Mouse (Mus musculus) forelimb bud, embryonic 11.5 days (tissue): ENCODE data around the gene Gcsam.

Experiments
- DNase-seq: peaks from one replicate; pipeline ENCODE4 v3.0.0-alpha.2; 2012; ENCODE audit warnings: low read depth, low spot score

Gene Gcsam

DNA sequence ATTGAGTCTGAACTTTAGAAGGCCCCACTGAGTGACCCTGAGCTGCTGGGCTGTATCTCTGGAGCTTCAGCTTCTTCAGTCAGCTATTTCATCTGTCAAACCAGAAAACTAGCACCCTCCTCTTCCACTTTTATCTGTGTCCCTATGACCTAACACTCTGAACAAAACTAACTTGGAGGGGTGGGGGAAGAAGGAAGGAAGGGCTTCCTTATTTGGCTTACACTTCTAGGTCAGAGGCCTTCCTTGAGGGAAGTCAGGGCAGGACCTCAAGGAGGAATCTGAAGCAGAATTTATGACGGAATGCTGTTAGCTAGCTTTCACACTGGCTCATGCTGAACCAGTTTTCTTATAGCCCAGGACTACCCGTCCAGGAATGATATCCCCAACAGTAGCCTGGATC lies 41.3 kb downstream of the Gcsam start:
- DNase-seq: no peak

DNA sequence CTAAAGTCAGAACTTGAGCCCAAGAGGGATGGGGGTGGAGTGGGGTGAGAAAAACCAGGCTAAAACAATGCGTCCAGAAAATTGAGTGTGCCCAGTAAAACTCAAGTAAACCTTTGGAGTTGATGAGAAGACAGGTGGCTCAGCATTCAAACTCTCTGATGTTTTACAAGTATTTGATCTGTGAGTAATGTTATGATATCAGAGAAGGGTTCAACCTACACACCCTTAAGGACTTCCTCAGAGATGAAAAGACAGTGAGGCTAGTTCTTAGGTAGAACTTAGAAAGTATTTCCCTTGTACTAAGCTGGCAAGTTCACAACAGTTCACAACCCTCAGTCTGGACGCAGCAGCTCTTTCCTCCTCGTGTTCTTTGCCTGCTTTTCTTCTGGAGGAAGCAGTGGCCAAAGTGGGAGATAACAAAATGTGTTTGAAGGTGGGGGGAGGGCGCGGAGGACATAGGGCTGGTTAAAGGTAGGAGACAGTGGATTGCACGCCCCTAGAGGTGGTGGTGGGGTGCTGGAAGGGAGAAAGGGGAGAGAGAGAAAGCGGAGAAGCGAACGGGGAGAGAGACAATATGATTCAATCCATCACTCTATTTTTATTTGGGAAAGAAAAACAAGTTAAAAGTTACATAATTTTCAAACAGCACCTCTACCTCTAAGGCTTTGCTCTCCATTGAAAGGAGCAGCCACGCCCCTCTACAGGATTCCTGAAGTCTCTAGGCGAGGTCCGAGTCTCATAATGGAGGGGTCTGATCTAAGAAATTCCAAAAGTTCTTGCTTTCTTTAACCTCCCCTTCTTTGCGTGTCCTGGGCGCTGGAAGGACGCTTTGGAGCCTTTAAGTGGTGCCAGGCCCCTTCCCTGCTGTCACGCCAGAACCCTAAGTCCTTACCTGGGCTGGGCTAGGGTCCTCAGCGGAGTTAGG lies 43.1 kb downstream of the Gcsam start:
- DNase-seq: no peak

DNA sequence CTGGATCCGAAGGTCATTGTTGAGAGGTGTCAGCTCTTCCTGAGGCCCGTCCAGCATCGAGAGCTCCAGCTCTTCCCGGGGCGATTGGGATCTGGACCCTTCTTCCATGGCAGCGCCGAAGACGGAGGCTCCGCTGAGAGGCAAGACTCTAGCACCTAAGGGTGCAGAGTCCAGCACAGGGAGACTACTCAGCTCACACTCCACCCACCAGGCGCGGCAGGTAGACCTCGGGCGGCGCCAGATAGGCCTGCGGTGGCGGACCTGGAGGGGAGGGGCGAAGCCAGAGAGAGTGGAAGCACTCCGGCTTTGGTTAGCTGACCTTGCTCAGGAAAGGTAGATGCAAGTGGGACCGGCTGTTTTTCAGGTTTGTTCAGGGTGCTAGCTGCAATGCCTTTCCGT lies 43.8 kb downstream of the Gcsam start, which contains the start of gene BC016579:
Gene BC016579 (minus strand): TSS at position 135 of the 399 bp plus-strand sequence.
- no peak for DNase-seq

DNA sequence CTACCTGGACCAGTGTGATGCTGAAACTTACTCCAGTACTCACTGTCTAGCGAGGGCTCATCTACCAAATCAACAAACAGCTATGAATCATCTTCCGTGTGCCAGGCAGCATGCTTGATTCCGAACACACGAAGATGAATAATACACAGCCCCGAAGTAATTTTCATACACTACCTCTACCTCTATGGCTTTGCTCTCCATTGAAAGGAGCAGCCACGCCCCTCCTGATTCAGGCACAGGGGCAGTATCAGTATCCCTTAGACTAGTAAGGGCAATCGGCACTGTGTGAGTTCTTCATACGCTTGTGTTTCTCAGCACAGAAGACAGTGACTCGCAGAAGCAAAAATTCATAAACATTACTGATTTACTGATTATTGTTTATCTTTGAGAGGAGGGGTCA lies 44.3 kb downstream of the Gcsam start:
- no peak for DNase-seq

DNA sequence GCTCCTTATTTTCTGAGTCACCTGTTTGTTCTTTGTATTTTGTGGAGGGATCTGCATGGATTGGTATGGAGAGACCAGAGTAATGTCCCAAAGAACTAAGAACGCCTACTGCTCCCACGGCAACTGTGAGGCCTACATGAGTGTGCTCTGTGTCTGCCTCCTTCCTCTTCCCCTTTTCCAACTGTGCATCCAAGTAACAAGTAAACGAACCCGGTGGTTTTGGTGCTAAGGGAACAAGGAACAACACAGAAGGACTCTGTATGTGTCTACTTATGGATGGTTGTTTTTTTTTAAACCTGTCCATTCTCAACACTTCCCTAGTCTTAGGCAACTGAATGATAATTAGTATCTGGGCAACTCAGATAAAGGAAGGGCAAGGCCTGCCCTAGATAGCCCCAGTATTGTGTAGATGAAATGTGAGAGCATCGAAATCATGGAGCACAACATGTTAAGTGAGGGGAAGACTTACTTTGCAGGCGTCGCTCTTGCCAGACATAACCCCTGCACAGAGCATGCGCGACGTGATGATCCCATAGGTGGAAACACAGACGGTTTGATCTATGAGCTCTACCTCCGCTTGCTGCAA lies 47.5 kb downstream of the Gcsam start:
- no peak for DNase-seq

DNA sequence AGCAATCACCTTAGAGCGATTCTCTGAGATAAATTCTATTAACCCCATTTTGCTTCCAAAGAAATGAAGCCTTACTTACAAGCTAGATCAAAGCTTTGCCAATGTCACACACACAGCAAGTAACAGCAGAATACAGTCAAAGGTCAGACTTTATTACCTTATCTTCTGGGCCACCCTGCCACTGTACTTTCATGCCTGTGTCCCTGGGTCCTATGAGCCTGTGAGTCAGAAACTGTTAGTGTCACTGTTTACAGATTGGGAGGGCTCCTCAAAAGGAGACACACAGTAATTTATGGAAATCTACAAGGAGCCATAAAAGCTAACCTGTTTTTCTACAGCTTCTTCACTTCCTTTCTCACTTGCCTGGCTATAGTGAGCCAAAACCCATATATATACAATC lies 48.1 kb downstream of the Gcsam start:
- no peak for DNase-seq

DNA sequence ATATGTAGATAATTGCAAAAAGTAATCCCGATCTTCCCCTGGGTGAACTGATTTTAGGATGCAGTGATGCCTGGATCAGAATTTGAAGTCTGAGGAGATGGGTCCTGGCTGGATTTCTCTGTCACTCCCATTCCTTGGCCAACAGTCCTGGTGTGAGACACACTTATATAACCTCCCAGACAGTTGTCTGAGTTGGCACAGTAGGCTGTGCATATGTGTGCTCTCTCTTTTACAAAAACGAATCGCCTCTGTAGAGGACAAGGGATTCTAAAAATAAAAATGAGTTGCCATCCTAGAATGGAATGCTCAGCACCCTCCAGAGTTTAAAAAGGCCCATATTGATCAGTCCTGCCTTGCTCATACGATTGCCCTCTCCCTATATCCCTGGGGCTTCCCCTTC lies 49.4 kb downstream of the Gcsam start:
- no peak for DNase-seq

DNA sequence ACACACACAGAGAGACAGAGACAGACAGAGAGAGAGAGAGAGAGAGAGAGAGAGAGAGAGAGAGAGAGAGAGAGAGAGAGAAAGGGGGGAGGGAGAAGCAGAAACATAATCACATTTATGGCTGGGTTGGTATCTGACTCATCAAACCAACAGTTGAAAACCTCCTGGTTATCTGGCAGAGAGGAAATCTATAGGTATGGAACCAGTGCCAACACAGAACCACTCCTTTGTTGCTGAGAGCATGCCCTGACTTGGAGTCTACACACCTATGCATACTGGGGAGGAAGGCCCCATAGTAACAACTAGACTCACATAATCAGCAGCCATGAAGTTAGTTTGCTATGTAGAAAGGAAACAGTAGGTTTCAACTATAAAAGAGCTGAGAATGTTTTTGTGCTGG lies 52.2 kb downstream of the Gcsam start:
- no peak for DNase-seq

DNA sequence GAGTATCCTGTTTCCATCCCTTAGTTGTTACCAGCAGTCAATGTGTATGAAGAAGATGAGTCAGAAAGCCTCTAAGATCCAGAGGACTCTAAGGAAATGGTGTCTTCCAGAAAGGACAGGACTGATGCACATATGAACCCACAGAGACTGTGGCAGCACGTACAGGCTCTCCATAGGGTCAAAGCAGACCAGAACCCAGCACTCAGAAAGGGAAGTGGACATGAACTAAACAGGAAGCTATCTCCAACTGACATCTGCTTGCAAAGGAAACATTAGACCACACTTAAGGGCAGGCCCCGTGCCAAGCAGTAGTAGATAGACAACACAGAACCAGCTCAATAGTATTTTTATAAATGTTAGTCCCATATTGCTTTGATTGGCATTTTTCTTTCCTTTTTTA lies 56.0 kb downstream of the Gcsam start:
- DNase-seq: no peak

DNA sequence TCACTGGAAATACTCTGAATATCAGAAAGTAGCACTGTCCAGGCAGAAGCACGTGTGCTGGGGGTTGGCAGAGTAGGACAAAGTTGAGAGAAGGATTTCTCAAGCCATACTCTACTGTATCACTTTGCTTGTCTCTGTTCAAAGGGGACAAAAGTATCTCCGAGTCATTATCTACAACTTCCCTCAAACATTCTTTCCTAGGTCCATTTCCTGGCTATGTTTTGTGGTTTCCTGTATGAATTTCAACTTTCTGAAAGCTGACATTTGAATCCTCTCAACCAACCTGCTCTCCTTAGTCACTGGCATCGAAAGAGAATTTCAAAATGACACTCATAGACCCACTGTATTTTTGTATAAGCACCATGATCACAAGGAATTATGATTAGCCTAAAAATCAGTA lies 58.0 kb downstream of the Gcsam start:
- no peak for DNase-seq

DNA sequence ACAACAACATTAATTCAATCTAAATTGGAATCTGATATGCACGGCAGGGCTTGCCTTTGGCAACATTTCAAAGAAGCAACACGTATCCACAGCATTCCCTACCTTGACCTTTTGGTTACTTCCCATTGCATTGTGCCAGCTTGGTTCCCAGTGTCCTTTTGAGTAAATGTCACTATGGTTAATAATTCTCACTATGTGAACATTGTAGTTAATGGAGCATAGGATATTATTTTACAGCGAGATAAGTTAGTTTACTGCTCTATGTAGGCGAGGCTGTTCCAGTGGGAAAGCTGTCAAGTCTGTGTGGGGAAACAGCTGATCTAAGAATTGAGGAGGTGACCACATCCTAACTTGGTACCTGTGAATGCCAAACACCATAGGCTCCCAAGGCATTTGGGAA lies 59.8 kb downstream of the Gcsam start:
- DNase-seq: no peak
